Mouse (Mus musculus) embryonic facial prominence, embryonic 12.5 days (tissue): Measurements from ENCODE around the gene Fbxo9. TPM values are rescaled to one million over a fixed set of nuclear protein-coding genes. Genes with fewer than 3 reads are reported as not detected.
A peak's percentile ranks its signal among the peaks of the same experiment; 100 is the strongest.

Experiments used
- ATAC-seq: fragments of 200-750 bp; cut with Nextera tagmentation; 2 replicates; pipeline ENCODE4 v1.8.0; 2017; ENCODE audit not compliant: insufficient number of reproducible peaks, insufficient read depth, low FRiP score, low TSS enrichment
- H3K27ac ChIP-seq: fragments of 300-500 bp; sonication (generic); 2 replicates; pipeline ENCODE4 v1.5.1; 2016; ENCODE audit warnings: mild to moderate bottlenecking
- H3K27me3 ChIP-seq: fragments of 300-500 bp; sonication (generic); 2 replicates; pipeline ENCODE4 v1.6.1; 2016; ENCODE audit warnings: mild to moderate bottlenecking, moderate library complexity
- H3K36me3 ChIP-seq: fragments of 300-500 bp; sonication (generic); 2 replicates; pipeline ENCODE4 v1.6.1; 2016; ENCODE audit warnings: mild to moderate bottlenecking
- H3K4me1 ChIP-seq: fragments of 300-500 bp; sonication (generic); 2 replicates; pipeline ENCODE4 v1.6.1; 2016
- H3K4me2 ChIP-seq: fragments of 300-500 bp; sonication (generic); replicated peaks from 2 replicates; pipeline ENCODE4 v1.6.1; 2016; ENCODE audit warnings: mild to moderate bottlenecking, moderate library complexity
- H3K4me3 ChIP-seq: fragments of 300-500 bp; sonication (generic); 2 replicates; pipeline ENCODE4 v1.5.1; 2016; ENCODE audit warnings: mild to moderate bottlenecking
- H3K9ac ChIP-seq: fragments of 300-500 bp; sonication (generic); 2 replicates; pipeline ENCODE4 v1.6.1; 2016; ENCODE audit warnings: mild to moderate bottlenecking, moderate library complexity
- H3K9me3 ChIP-seq: fragments of 300-500 bp; sonication (generic); 2 replicates; pipeline ENCODE4 v1.6.1; 2016; ENCODE audit warnings: mild to moderate bottlenecking, moderate library complexity
- WGBS: fragments of 180-500 bp; shearing (Covaris S2); methylation state at CpG from one replicate; pipeline ENCODE4 v1.1.7; 2016; 5-methylcytosine and 5-hydroxymethylcytosine counted together
- polyA plus RNA-seq: library from polyadenylated mRNA; unstranded; fragments of >200 nt; fragmentation: Nextera tagmentation; extraction: Ambion mirVana; gene quantifications from 2 replicates; pipeline ENCODE4 v1.2.1, GENCODE M21; 2016

Gene Fbxo9
- polyA plus RNA-seq, 1 experiment from 2014 or later = 43.1 TPM

DNA sequence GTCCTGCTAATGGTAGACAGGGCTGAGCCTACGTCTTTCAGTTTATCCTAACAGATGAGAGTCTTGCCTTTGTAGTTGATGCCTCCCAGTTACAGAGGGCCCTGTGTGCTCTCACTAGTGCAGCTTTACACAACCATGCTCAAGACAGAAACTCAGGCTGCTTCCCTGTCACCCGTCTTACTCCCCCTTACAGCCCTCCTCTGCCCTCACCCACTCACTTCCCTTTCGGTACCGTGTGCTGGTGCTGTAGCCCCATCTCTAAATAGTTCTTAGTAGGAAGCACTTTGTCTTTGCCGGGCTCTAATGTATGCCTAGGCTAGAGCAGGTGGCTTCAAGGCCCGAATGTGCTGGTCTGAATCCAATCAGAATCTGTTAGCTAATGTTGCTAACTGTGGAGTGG is 15.4 kb upstream of the Fbxo9 start:
- no peak for ATAC-seq
- H3K4me2 ChIP-seq = no peak overlapping the region
- no peaks in the 10 kb centered on the region for H3K4me1 ChIP-seq
- H3K9me3 ChIP-seq = no peaks in the 10 kb centered on the region
- H3K27ac ChIP-seq = no peak overlapping the region
- H3K36me3 ChIP-seq = peaks cover 9% of the 10 kb centered on the region; the same call in 1 of the 2 replicates
- no peak overlapping the region for H3K9ac ChIP-seq
- 86% methylated on average over 6 of the region's 6 CpGs for WGBS
- H3K27me3 ChIP-seq = no peaks in the 10 kb centered on the region
- H3K4me3 ChIP-seq = no peak overlapping the region

DNA sequence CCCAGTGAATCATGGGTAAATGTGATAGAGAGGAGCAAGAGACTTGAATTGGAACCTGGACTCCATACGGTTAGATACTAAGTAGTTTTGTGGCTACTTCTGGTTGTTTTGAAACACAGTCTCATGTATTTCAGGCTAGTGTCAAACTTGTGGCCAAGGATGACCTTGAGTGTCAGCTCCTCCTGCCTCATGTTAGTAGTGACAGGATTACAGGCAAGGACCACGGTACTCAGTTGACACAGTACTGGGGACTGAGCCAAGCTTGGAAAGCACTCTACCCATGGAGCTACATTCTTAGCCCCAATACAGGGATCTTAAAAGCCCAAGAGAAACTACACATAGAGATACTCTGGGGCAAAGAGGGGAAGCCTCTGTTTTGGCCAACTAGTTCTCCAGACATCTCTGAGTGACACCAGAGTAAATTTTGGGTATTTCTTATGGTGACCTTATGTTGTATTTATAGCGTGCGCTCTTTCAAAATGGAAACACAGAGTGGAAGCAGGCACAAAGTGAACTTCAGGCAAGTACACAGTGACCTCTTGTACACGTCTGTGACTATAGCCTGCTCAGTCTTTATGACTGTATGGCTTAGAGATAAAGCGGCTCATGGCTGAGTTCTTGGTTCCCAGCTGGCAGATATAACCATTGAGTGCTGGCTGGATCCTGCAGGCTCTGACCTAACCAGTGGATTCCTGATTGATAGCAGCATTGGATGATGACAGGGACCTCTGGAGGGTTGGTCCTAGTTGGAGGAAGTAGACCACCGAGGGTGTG is 14.3 kb upstream of the Fbxo9 start:
- no peak overlapping the region for H3K4me2 ChIP-seq
- H3K9ac ChIP-seq = no peak overlapping the region
- H3K4me1 ChIP-seq = no peaks in the 10 kb centered on the region
- H3K36me3 ChIP-seq = peaks cover 18% of the 10 kb centered on the region; the same call in 1 of the 2 replicates
- no peak overlapping the region for H3K4me3 ChIP-seq
- H3K9me3 ChIP-seq = no peaks in the 10 kb centered on the region
- no peak overlapping the region for H3K27ac ChIP-seq
- H3K27me3 ChIP-seq = no peaks in the 10 kb centered on the region
- WGBS = 92% methylated on average over 7 of the region's 7 CpGs
- no peak for ATAC-seq

DNA sequence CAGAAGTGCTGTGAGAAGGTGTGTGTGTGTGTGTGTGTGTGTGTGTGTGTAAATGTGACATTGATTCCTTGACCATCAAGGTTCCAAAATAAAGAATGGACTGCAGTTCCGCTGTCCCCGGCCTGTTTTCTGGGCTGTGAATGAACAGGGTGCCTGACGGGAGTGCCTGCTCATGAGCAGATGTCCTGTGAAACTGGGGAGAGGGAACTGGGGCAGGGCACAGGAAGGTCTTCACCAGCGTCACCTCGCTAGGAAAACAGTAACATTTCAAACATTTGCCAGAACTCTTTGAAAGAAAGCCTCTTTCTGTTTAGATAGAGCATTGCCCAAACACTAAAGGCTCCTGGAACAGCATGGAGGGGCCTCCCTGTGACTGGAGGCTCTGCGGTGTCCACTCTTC is 13.1 kb upstream of the Fbxo9 start:
- no peak overlapping the region for H3K9ac ChIP-seq
- H3K9me3 ChIP-seq = no peaks in the 10 kb centered on the region
- no peaks in the 10 kb centered on the region for H3K4me1 ChIP-seq
- no peak for ATAC-seq
- H3K27me3 ChIP-seq = no peaks in the 10 kb centered on the region
- no peak overlapping the region for H3K4me2 ChIP-seq
- H3K27ac ChIP-seq = no peak overlapping the region
- 82% methylated on average over 6 of the region's 6 CpGs for WGBS
- H3K4me3 ChIP-seq = no peak overlapping the region
- H3K36me3 ChIP-seq = peaks cover 18% of the 10 kb centered on the region; the same call in 1 of the 2 replicates

DNA sequence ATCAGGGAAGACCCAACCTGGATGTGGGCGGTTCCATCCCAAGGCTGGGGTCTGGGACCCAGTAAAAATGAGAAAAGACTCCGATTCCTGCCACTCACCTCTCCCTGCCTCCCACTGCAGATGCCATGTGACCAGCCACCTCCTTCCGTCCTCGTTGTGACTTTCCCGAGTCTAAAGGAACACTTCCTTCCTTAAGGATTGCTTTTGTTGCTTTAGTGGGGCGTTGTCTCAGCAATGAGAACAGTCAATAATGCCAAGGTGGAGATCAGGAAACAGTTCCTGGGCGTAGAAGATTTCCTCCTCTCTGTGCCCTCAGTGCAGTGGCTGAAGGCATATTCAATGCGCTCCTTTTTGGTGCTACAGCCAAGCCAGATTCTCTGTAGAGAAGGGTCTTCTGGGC is 12.5 kb upstream of the Fbxo9 start:
- H3K4me2 ChIP-seq = no peak overlapping the region
- no peak for ATAC-seq
- H3K4me1 ChIP-seq = no peaks in the 10 kb centered on the region
- no peaks in the 10 kb centered on the region for H3K27me3 ChIP-seq
- H3K27ac ChIP-seq = no peak overlapping the region
- H3K36me3 ChIP-seq = peaks cover 18% of the 10 kb centered on the region; the same call in 1 of the 2 replicates
- H3K9ac ChIP-seq = no peak overlapping the region
- H3K4me3 ChIP-seq = no peak overlapping the region
- WGBS = 87% methylated on average over 8 of the region's 8 CpGs
- no peaks in the 10 kb centered on the region for H3K9me3 ChIP-seq

DNA sequence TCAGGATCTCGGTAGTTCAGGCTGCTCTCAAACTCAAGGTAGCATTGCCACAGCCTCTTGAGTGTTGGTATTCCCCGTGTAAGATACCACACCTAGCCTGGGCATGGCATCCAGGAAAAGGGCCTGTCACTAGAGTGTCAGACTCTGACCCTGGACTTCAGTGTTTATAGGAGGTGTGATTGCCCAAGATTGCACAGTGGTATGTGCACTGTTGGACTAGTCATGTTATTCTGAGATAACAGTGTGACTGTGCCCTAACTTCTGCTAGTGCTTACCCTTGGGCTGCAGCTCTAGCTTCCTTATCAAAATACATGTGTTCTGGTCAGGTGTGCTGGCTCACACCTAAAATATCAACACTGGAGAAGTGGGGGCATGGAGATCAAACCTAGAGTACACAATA is 8.8 kb upstream of the Fbxo9 start:
- 89% methylated on average over 2 of the region's 2 CpGs for WGBS
- no peak overlapping the region for H3K9ac ChIP-seq
- H3K9me3 ChIP-seq = no peaks in the 10 kb centered on the region
- no peak overlapping the region for H3K4me2 ChIP-seq
- no peak overlapping the region for H3K4me3 ChIP-seq
- peaks cover 18% of the 10 kb centered on the region; the same call in 1 of the 2 replicates for H3K36me3 ChIP-seq
- H3K27me3 ChIP-seq = no peaks in the 10 kb centered on the region
- peaks cover 18% of the 10 kb centered on the region for H3K4me1 ChIP-seq
- H3K27ac ChIP-seq = no peak overlapping the region
- ATAC-seq = no peak

DNA sequence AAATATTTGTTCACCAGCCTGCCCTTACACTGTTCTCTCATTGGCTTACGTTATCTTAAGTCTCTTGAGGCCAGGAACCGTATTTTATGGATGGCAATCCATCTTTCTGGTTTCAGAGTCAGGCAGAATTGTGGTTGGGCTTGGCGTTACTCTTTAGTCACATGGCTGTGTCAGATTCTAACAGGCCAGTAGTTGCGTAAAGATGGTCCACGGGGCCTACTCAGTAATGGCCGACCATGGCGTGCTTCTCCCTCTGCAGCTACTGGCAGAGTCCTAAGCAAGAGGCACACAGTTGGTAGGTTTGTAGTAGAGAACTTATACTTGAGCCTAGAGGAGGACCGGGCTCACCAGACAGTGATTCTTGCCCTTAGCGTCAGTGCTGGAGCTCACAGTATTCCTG is 6.9 kb upstream of the Fbxo9 start:
- 90% methylated on average over 9 of the region's 9 CpGs for WGBS
- no peaks in the 10 kb centered on the region for H3K9me3 ChIP-seq
- H3K27ac ChIP-seq = no peak overlapping the region
- peaks cover 18% of the 10 kb centered on the region for H3K4me1 ChIP-seq
- H3K4me2 ChIP-seq = no peak overlapping the region
- peaks cover 9% of the 10 kb centered on the region; the same call in 1 of the 2 replicates for H3K36me3 ChIP-seq
- ATAC-seq = no peak
- no peak overlapping the region for H3K4me3 ChIP-seq
- no peak overlapping the region for H3K9ac ChIP-seq
- H3K27me3 ChIP-seq = no peaks in the 10 kb centered on the region

DNA sequence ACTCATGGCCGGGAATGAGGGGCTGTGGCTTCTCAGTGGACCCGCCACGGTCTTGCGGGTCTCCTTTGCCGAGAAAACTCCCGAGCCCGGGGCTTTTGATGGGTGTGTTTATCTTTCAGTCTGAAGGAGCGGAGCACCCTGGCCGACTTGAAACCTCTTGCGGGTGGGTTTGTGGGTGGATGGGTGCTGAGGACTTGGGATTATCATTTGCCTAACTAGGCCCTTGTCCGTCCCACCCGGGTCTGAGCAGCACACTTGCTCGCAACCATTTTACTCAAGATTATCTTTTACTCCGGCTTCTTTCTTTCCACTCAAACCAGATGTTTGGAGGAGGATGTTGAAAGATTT is 4.6 kb upstream of the Fbxo9 start:
- peak overlapping the region; percentile 95 for H3K9ac ChIP-seq
- 1% methylated on average over 14 of the region's 14 CpGs for WGBS
- H3K27ac ChIP-seq = peak overlapping the region; percentile 89
- no peaks in the 10 kb centered on the region for H3K9me3 ChIP-seq
- H3K36me3 ChIP-seq = 0 out of 2 replicates have a peak, but pooled peaks cover 4% of the 10 kb centered on the region
- ATAC-seq = no peak
- H3K27me3 ChIP-seq = no peaks in the 10 kb centered on the region
- H3K4me2 ChIP-seq = peak overlapping the region; percentile 64
- H3K4me3 ChIP-seq = peak overlapping the region; percentile 87
- H3K4me1 ChIP-seq = peaks cover 24% of the 10 kb centered on the region

DNA sequence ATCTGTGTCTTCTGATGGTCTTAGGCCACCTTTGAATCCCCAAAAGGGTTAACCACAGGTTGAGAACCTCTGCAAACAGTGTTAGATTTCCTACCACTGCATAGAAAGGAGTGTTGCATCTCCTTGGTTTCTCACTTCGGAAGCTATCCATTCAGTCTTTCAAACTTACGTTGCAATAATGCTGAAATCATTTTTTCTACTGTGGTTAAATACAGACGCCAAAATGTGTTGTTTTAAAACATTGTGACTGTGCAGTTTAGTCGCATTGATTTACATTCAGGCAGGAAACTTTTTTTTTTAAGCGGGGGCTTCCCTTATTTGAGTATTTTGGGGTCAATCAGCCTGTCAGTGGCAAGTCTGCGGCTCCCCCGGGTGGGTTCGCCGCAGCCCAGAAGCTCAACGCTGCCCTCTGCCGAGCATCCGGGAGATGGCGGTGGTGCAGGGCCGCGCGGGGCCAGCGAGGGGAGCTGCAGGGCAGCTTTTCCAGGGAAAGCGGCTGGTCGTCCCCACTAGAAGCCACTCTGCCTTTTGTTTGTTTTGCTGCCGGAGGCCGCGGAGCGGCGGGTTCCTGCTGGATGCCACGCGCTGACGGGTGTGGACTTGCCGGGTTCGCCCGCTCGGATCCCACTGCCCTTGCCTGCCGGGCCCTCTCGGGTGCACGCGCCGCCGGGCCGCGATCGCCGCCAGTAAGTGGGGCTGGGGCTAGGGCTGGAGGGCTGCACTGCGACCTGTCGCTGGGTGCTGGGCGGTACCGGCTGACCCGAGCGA is 4.1 kb upstream of the Fbxo9 start:
- Histone ChIP-seq H3K27me3 (no peaks in the 10 kb centered on the region), H3K9me3 (no peaks in the 10 kb centered on the region), H3K9ac (peak overlapping the region; percentile 95), H3K36me3 (no peaks in the 10 kb centered on the region), H3K27ac (peak overlapping the region; percentile 89), H3K4me3 (peak overlapping the region; percentile 87), H3K4me1 (peaks cover 24% of the 10 kb centered on the region), H3K4me2 (peak overlapping the region; percentile 64)
- peak; percentile 70 for ATAC-seq
- 2% methylated on average over 47 of the region's 47 CpGs for WGBS

DNA sequence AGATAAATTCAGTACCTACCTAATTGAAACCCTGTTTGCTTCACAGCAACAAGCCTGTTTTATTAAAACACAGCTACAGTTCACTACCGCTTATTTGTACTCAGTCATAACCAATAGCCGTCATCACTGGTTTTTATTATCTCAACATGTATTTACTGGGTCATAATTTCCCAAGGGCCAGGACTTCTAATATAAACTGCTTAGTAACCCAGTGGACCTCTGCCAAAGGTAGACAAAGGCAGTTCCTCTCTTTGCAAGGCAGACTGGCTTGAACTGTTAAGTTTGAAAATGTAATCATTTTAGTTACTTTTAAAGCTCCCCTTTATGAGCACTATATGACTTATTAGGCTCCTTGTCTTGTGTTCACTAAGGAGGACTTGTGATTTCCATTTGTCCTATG is 2.6 kb upstream of the Fbxo9 start:
- H3K9me3 ChIP-seq = no peaks in the 10 kb centered on the region
- H3K27ac ChIP-seq = no peak overlapping the region
- no peak overlapping the region for H3K4me3 ChIP-seq
- H3K27me3 ChIP-seq = no peaks in the 10 kb centered on the region
- WGBS = 92% methylated on average over 2 of the region's 2 CpGs
- H3K9ac ChIP-seq = no peak overlapping the region
- no peaks in the 10 kb centered on the region for H3K36me3 ChIP-seq
- ATAC-seq = no peak
- H3K4me1 ChIP-seq = peaks cover 31% of the 10 kb centered on the region
- no peak overlapping the region for H3K4me2 ChIP-seq

DNA sequence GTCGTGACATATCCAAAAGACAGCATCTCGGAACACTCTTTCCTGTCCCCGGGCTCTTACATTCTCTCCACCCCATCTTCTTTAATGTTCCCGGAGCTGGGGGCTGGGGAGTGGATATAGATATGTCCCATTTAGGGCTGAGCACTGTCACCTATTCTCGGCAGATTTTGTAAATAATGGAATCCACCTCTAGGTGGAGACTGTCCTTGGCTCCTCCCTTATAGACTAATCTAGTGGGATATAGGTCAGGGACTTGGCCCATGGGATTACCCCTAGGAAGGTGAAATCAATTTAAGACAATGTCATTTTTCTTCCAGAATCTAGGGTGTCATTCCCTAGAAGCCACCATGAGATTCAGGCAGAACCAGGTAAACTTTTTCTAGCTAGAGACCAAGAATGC is 791 bp upstream of the Fbxo9 start:
- no peak for ATAC-seq
- Histone ChIP-seq H3K27ac (no peak overlapping the region), H3K36me3 (no peaks in the 10 kb centered on the region), H3K9ac (no peak overlapping the region), H3K4me3 (peak overlapping the region; percentile 78), H3K9me3 (no peaks in the 10 kb centered on the region), H3K4me1 (peaks cover 22% of the 10 kb centered on the region), H3K4me2 (peak overlapping the region; percentile 80), H3K27me3 (no peaks in the 10 kb centered on the region)
- WGBS = 46% methylated on average over 5 of the region's 5 CpGs

DNA sequence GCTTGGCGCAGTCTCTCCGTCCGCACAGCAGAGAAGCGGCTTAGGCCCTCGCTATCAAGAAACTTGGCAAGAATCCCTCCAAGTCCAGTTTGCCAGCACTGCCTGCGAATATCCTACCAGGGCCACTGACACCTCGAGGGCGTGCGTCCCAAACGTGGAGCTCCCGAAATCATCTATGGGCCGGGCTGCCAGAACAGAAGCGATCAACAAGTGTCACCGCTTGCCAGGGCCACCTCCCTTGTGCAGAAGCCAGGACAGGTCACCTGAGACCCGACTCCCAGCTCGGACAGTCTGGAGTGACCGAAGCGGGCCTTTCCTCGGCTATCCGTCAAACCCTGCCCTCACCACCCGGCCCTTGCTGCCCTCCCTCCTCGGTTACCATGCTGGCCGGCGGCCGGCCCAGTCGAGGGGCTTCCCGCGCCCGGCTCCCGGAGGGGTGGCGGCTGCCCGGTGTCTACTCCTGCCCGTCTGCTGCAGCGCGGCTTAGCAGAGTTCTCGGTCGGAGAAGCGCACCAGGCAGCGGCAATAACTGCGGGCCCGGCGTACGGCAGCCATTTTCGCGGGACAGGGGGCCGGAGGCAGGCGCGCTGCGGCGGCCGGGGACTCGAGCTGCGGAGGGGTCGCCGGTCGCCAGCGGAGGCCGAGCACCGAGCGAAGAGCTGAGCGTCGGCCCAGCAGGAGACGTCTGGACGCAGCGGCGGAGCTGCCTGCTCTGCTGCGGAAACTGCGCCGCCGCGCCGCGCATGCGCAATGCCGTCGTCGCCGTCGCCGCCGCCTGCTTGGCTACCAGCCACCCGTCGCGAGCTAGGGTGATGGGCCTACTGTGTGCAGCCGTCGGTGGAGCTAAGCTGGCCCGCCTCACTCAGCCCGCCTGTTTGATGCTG is 711 bp downstream of the Fbxo9 start:
- Histone ChIP-seq H3K9ac (peak overlapping the region; percentile 82), H3K4me1 (peaks cover 14% of the 10 kb centered on the region), H3K36me3 (0 out of 2 replicates have a peak, but pooled peaks cover 6% of the 10 kb centered on the region), H3K4me2 (peak overlapping the region; percentile 80), H3K27me3 (no peaks in the 10 kb centered on the region), H3K27ac (peak overlapping the region; percentile 93), H3K9me3 (no peaks in the 10 kb centered on the region), H3K4me3 (peak overlapping the region; percentile 78)
- peak; percentile 81 for ATAC-seq
- under 1% methylated on average over 88 of the region's 88 CpGs for WGBS
